Mouse (Mus musculus) gastrocnemius, postnatal 10 days (tissue): Measurements from ENCODE around the gene Gm8453. TPM values are rescaled to one million over a fixed set of nuclear protein-coding genes. Genes with fewer than 3 reads are reported as not detected.
"Not testable (repeated sequence)": the region's sequence is repeated elsewhere in the genome, so short reads cannot be mapped to it uniquely, and the experiment has no call there.

Source experiments
- DNase-seq: peaks from one replicate; pipeline ENCODE4 v3.0.0; 2021; ENCODE audit warnings: mixed read lengths
- long read RNA-seq, 2 experiments: library from polyadenylated mRNA; stranded (forward); transcript quantifications; one replicate each; pipeline ENCODE4 v2.0.0; 2021
- total RNA-seq, 2 experiments: library from RNA; stranded (reverse); gene quantifications; 2 replicates each; pipeline ENCODE4 v1.2.3; 2021

Gm8453 gene
- total RNA-seq = not detected
- long read RNA-seq, experiment 1 = 0 reads
- long read RNA-seq, experiment 2 = 0 reads

- not testable (repeated sequence) for DNase-seq
Observed at GRCm38 (mm10) chr7:22229384-22229783, at the start of gene Gm8453. TSS of gene Gm8453 (minus strand) at chr7:22229484.

GRCm38 (mm10) chr7:22201164-22201563, 28.1 kb downstream of the Gm8453 start, which contains the start of gene Gm8653:
TSS of gene Gm8653 (minus strand) at chr7:22201264.
- not testable (repeated sequence) for DNase-seq

- DNase-seq = not testable (repeated sequence)
Observed at GRCm38 (mm10) chr7:22189077-22189476, 40.2 kb downstream of the Gm8453 start, which contains the start of gene Vmn1r143. TSS of gene Vmn1r143 (plus strand) at chr7:22189377.

Other genes starting within 250 kb of the Gm8453 start
- not detected for gene Vmn1r137, start 234.9 kb downstream of the Gm8453 start, total RNA-seq
- not detected for gene Vmn1r138, start 200.6 kb downstream of the Gm8453 start, total RNA-seq
- gene Gm6176, start 173.2 kb downstream of the Gm8453 start, total RNA-seq = not detected
- gene Vmn1r139, start 160.4 kb downstream of the Gm8453 start, total RNA-seq = not detected
- not detected for gene Gm16451, start 111.2 kb downstream of the Gm8453 start, total RNA-seq
- gene Gm10666, start 94.7 kb downstream of the Gm8453 start, total RNA-seq = not detected
- gene Vmn1r142, start 65.4 kb downstream of the Gm8453 start, total RNA-seq = not detected
- not detected for gene Vmn1r143, start 40.1 kb downstream of the Gm8453 start, total RNA-seq
- gene Gm8653, start 28.2 kb downstream of the Gm8453 start, total RNA-seq = not detected
- gene Gm4187, start 100.2 kb upstream of the Gm8453 start, total RNA-seq = not detected
- not detected for gene Gm8660, start 141.6 kb upstream of the Gm8453 start, total RNA-seq
- not detected for gene Vmn1r148, start 184.1 kb upstream of the Gm8453 start, total RNA-seq
- gene Vmn1r149, start 208.7 kb upstream of the Gm8453 start, total RNA-seq = not detected
- not detected for gene Gm10665, start 234.6 kb upstream of the Gm8453 start, total RNA-seq